Mouse (Mus musculus) thymus, postnatal 14 days (tissue): ENCODE measurements around the gene Cct2.

Experiments used
- DNase-seq: peaks from one replicate; pipeline ENCODE4 v3.0.0; 2021

Gene Cct2

DNA sequence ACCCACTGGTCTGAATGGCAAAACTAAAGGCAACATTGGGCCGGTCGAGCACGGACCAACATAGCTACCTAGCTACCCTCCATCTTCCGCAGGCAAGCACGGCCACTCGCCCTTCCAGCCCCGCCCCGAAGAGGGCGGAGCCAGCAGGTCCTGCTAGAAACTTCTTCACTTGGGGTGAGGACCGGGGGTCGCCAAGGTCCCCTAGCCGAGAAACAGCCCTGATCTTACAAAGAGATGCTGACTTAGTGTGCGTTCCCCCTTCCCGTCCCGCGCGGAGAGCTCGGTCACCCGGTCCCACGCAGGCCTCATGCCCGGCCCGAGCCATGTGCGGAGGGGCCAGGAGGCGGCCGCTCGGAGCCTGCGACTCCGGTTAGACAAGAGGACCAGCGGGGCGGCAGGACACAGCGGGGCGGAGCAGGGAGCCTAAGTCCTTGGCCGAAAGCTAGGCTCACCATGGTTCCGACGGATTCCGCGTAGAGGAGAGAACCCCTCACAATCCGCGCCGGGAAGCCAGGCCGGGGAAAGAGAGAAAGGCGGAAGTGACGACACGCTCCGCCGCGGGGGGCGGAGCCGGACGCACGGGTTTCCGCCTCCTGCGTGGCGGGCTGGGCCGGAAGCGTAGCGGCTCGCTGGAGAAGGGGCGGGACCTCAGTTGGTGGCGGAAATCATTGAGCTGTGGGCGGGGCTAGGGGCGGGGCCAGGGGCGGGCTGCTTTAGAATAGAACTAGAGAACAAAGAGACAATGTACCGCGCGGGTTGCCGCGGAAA, at the start of gene Cct2:
TSS of gene Cct2 (minus strand) at position 561 of the 768 bp plus-strand sequence.
- DNase-seq, result peak; percentile 95

DNA sequence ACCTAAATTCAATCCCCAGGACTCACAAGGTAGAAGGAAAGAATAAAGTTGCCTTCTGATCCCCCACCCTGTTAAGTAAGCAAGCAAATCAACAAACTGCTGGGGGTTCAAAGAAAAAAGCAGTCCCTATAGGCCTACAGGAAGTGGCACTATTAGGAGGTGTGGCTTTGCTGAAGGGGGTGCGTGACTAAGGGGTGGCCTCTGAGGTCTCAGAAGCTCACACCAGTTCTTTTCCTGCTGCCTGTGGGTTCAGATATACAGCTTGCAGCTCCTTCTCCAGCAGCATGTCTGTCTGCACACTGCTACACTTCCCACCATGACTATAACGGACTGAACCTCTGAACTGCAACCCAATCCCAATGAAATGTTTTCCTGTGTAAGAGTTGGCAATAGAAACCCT, 48.9 kb upstream of the Cct2 start:
- peak; percentile 72 for DNase-seq

DNA sequence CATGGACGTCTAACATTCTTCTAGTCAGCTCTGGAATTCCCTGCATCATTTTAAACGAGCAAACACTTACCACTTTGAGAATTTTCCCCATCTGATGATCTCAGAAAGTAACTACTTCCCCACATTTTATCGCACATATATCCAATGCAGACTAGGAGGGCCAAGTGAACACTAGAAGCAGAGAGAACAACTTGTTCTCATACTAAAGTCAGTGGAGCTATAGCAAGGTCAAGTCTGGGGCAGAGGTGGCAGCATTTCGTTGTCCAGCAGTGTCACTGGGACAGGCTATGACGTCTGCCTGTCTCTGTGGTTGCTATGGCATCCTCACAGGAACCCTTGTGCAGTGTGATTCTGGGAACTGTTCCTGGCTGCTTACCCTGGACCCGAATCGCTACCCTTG, 47.8 kb upstream of the Cct2 start:
- no peak for DNase-seq

DNA sequence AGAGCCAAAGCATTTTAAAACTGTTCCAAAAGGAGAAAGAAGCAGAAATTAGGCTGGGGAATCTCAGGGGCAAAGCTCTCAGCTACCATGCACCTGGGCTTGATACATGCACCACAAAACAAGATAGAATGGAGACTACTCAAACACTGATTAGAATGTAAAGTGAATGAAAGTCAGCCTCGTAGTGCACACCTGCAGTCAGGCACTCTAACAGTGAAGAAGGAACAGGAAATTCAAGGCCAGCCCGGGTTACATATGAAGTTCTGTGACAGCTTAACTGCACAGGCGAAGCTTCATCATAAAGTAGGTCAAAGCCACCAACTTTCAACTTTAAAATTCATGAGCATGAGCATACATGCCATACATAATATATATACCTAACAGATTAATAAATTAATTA, 46.7 kb upstream of the Cct2 start:
- peak; percentile 77 for DNase-seq

DNA sequence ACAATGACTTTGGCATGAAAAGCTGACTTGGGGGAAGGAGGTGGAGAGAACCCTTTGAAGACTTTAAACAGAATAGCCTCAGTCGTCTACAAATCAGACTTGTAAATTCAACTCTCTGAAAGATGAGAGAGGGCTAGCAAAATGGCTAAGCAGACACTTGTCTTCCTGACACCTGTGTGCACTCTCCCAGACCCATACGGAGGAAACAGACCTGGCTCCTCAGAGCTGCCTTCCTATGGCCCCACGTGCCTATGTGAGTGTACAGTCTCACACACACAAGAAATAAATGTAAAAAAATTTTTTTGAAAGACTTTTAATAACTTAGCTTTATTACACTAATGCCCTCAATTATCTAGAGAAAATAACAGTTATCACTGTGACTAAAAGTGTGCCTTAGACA, 43.1 kb upstream of the Cct2 start:
- peak; percentile 46 for DNase-seq

DNA sequence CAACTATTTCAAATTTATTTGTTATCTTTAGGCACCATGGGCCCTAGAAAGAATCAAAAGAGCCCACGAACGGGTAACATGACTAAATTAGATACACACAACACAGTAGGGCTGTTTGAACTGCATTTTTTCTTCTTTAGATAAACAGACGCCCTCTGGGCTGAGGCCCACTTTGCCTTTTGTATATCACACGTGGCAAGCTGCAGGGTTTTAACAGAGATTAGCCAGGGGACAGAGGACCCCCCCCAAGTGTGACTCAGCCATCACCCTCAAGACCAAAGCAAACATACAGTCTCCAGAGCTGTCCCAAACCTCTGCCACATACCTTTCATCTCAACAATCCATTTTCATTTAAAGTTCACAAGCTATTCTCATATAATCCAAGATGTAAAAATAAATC, 42.6 kb upstream of the Cct2 start:
- DNase-seq, result no peak

DNA sequence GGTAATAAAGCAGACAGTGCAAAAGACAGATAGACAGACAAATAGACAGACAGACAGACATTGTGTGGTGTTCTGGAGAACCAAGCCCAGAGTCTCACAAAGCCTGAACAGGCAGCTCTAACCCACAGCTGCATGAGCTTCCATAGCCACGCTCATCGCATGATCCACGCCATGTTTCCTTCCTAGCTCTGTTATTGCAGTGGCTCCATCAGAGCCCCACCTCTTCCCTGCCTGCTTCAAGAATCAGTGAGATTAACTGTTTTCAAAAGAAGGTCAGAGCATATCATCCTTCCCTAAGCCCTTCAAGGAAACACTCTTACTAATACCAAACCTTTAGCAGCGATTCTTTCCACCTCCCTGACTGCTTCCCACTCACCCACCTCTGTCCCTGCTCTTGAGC, 41.4 kb upstream of the Cct2 start:
- DNase-seq, result no peak

DNA sequence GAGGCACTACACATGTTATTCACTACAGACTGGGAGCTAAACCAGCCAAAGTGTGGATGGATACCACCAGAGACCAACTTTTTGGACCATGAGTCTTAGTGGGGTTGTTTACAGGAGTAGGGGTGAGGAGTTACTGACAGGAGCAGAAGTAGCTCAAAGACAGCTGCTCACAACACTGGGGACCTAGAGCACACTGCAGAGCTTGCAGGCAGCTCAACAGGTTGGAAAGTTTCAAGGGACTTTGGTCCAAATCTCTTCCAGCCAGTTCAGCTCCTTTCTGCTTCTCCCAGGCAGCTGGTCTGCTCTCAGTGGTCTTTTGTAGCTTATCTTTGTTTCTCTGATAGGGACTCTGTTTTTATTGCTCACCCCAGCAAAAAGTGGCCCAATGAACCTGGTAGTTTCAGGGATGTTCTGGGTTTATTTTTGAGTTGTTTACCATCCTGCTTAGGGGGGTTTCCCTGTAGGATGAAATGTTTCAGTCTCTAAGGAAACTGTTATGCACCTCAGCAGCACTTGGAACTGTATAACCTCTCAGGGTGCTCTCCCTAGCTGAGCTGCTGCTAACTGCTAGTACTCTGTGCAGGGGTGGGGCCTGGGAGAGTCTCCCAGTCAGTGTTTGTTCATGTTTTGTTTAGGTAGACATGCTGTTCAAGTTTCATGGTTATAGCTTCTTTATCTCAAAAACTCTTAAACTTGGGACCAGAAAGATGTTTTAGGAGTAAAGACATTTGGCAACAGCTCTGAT, 40.4 kb upstream of the Cct2 start:
- DNase-seq, result peak; percentile 40

DNA sequence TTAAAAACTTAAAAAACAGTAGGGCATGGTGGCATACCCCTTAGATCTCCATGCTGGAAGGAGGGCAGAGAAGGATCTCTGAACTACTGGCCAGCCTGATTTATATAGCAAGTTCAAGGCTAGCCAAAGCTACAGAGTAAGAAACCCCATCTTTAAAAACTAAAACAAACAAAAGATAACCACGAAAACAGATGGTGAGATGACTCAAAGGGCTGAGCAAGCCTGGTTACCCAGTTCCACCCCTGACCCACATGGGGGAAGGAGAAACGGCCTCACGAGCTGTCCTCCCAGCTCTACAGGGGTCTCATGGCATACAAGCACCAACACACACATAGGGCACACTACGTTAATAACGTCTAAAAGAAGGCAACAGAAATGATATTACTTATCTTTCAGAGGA, 36.6 kb upstream of the Cct2 start:
- no peak for DNase-seq

DNA sequence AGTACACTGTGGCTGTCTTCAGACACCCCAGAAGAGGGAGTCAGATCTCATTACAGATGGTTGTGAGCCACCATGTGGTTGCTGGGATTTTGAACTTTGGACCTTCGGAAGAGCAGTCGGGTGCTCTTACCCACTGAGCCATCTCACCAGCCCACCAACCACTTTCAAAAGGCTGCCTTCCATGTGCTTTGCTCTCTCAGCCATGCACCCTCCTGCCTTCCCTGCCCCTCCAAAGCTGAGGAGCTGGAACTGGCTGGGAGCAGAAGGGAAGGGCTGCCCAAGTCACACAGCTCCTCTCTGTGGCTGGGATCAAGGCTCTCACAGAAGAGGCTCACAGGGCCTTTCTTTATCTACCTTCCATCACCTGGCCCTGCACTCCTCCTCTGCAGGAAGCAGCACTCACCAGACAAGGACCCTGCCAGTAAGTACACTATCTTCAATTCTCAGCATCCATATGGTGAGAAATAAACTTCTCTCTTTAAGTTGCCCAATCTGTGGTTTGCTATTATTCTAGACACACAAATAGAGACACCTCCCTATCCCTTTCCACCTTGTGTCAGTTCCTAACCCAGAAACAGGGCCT, 33.6 kb upstream of the Cct2 start:
- no peak for DNase-seq

DNA sequence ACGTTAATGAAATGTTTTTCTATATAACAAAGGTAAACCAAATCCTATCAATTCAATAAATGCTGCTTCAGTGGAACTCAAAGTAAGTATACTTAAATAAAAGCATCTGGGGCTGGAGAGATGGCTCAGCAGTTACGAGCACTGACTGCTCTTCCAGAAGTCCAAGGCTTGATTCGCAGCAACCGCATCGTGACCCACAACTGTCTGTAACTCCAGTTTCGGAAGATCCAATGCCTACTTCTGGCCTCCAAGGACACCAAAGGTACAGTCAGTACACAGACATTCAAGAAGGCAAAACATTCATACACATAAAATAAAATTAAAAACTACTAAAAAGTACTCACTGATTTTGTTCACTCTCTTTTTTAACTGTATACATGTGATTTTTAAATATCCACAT, 32.5 kb upstream of the Cct2 start:
- no peak for DNase-seq

DNA sequence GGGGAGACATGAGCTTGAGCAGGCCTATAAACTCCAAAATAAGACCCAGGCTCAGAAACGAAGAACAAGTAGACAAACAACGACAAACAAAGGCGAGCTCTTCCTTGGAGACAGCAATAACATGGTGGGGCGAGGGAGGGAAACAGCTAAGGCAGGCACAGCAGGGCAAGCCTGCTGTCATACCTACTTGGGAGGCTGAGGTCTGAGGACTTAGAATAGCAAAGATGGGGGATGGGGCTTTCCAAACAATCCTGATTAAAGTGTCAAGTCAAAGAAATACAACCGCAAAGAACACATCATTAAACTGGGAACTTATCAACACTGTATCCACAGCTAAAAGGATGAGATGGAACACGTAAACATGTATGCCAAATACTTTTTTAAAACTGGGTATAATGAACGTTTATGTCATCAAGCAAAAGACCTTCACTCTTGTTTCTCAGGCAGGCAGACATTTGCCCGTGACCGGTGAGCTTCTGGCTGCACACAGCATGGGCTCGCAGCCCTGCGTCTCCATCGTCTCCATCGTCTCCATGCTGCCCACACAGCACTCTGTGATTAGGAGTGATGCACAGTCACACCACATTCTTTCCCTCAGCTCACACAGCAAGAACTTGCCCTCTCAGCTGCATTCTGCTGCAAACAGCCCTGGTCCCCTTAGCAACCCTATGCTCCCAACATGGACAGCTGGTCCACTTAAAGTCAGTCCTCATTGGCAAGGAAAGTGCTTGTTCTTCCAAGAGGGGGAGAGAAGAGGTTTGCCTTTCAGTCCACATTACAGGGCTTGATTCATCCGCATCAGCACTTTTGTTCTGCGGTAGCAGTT, 31.1 kb upstream of the Cct2 start:
- DNase-seq, result no peak

DNA sequence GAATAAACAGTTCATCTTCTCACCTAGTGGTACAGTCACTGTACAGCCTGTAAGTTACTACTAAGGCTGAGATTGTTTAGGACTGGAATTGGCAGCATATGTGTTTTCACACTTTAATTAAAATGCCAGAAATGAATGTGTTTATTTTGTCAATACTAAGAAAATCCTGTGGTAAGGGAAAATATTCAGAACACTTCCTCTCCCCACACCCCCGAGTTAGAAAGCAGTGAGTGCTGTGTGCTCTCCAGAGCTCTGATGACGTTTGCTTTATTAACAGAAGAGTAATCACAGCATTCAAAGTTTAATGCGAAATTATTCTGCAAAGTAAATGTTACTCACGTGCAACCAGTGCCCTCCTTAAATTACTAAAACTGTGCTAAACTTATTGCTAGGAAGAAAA, 26.0 kb upstream of the Cct2 start:
- no peak for DNase-seq

DNA sequence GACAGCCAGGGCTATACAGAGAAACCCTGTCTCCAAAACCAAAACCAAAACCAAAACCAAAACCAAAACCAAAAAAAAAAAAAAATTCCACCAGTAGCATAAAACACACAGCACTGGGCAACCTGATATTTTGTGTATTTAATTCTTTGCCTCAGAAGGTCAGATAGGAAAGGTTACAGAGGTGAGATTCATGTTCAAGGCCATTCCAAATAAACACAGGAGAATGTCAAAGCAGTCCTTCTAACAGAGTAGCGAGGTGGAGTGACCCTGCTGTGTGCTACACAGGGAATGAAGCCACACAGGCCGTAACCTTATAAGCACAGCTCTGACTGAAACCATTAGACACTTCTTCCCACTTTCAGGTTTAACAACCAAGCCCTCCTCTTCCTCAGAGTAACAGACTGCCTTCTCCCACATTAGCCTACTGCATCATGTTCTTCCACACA, 18.3 kb upstream of the Cct2 start:
- DNase-seq, result no peak

DNA sequence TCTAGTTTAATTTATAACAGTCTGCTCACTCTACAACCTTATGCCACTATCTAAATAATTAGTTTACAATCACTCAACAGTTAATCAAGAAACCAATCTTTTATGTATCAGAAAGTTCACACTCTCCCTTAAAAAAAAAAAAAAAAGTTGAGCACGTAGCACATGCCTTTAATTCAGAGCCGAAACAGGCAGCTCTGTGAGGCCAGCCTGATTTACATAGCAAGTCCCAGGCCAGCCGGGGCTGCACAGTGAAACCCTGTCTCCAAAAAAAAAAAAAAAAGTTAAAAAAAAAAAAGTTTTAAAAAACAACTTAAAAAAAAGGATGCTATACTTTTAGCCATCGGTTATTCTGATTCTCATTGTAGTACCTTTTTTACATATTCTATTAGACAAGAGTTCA, 17.7 kb upstream of the Cct2 start:
- DNase-seq, result no peak

DNA sequence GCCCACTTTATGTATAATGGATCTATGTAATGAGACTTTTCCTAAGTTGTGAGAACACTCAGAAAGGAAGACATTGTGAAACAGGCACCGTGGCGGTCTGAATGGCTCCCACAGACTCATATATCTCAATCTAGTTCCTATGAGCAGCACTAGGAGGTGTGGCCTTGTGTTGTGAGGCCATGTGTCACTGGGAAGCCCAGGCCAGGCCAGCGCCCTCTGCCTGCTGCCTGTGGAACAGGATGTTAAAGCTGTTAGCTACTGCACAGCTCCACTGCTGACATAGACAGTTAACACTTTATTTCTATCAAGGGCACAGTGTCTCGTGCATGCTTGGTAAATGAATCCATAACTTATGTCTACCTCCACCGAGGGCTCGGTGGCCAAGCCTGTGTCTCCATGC, 14.7 kb upstream of the Cct2 start:
- peak; percentile 72 for DNase-seq

DNA sequence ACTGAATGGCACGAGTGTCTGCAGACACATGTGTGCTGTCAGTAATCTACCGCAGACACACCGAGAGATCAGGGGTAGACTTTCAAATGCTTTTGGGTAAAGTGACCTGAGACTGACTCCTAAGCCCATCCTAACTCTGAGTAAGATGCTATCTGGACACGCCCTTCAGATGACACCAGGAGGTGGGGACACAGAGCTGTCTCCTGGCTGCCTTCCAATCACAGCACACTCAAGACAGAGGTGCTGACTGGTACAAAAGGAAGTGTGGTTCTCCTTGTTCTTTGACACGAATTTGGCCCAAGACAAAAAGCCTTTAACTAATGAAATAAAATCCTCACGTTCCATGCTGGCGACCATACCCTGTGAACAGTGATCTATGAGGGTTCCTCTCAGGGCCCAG, 9.6 kb upstream of the Cct2 start:
- DNase-seq, result no peak

DNA sequence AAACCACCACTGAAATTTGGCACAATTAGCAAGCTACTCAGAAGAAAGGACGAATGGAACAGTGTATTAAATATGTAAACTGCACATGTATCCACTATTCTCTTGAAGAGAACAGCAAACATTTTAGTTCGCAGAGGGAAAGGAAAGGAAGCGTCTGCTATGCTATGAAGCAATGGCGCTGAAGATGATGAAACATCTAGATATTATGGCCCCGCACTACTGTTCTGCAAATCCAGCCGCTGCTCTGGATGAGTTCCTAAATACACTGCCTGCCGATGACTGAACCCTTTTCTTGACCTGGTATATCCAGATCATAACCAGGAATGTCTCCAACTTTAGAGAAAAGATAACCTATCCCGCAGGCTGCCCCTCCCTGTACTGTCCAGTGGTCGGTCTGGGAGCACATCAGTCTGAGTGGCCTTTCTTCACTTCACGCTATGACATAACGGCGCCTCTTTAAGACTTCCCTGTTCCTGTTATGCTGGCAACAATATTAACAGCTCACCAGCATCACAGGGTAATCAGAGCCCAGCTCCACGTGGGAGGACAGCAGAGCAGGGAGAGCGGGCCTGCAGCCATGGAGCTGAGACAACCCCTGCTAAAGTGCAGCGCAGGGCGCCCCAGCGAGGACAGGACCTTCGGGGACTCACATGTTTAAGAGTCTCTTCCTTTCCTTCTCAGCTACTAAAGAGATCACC, 8.7 kb upstream of the Cct2 start:
- no peak for DNase-seq

DNA sequence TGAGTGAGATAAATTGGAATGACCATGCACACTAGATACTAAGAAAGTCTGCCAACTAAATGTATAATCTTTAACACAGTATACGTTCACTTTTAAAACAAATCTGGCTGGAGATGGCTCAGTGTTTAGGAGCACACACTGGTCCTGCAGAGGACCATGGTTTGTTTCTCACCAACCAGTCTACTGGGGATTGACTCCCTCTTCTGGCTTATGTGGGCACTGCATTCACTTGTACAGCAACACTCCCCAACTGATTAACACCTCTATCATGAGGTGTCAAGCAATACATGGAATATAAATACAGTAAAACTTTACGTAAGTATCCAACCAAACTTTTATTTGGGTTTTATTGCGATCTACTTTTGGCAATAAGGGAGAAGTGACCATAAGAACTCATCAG, 5.5 kb upstream of the Cct2 start:
- no peak for DNase-seq

DNA sequence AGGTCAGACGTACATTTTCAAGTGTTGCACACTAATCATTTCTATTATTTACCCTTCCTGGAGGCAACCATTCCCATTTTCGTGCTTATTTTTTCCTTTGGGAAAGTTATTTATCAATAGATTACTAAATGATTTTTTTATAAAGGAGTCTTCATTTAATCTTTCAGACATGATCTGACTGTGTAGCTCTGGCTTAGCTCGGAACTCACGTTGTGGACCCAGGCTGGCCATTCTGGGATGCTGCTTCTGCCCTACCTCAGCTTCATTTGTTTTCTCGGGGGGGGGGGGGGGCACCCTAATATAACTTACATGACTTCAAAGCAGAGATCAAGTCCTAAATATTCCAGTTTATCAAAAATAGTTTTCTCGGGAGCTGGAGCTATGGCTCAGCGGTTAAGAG, 462 bp upstream of the Cct2 start:
- peak; percentile 25 for DNase-seq

DNA sequence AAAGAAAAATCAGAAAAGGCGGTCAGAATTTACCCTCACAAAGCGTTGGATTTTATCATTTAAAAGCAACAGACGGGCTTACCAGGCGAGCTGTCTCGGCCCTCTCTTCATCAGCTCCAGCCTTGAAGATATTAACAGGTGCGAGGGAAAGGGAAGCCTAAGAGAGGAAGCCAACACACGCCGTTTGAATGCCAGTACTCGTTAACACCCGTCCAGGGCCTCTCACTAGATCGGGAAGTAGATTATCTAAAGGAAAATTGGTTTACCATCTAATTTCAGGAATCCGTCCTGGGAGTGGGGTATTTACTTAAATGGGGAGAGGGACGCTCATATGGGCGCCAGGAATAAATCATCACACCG, 740 bp downstream of the Cct2 start:
- DNase-seq, result no peak

DNA sequence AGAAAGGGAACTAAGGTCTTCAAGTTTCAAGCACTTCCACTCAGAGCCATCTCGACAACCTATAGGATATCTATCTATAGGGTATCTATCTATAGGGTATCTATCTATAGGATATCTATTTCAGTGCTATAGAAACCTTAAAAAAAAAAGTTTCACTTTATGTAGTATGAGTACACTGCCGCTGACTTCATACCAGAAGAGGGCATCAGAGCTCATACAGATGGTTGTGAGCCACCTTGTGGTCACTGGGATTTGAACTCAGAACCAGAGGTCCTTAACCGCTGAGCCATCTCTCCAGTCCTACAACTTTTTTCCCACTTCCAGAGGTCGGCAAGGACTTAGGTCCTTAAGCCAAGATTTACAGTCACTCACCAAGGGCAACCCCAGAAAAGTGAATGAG, 7.9 kb downstream of the Cct2 start:
- no peak for DNase-seq
